Mouse (Mus musculus): Measurements from ENCODE around the gene Mphosph10. TPM values are rescaled to one million over a fixed set of nuclear protein-coding genes. Genes with fewer than 3 reads are reported as not detected.

Gene Mphosph10
- total RNA-seq (2012; rRNA removed) (74.6 and 87.9 TPM in 2 replicates), polyA plus RNA-seq (2012; ENCODE audit: insufficient read depth in 1 of 2, insufficient read length in 2 of 2, low read depth in 1 of 2, low replicate concordance in 2 of 2, missing spikeins in 1 of 2) (100 to 1,000 TPM in 1 of 2 experiments, 10 to 100 TPM in 1; 77.6 to 290 TPM)

GRCm38 (mm10) chr7:64392122-64392818 is at the start of gene Mphosph10, which contains the start of gene Mcee:
Mphosph10 (minus strand) TSS chr7:64392268.
Mcee (plus strand) TSS chr7:64392607.
- peaks cover 3 to 4% of the 10 kb centered on the region in 2 experiments for H3K4me1 ChIP-seq (ENCODE audit: control insufficient read depth in 1 of 2, insufficient read depth in 2 of 2, low read length in 2 of 2)
- DNase-seq (ENCODE audit: low read depth, low spot score), result peak; percentile 97
- peak within 1 kb of the TSS; percentile 94 for H3K9ac ChIP-seq (ENCODE audit: control insufficient read depth, low read depth, low read length, poor library complexity, severe bottlenecking)
- peak within 1 kb of the TSS; percentile 68 for H3K27ac ChIP-seq (ENCODE audit: control insufficient read depth, low read depth, low read length)
- H3K36me3 ChIP-seq (ENCODE audit: control insufficient read depth in 1 of 2, insufficient read depth in 2 of 2, low read length in 2 of 2), result peaks cover 16 to 21% of the 10 kb centered on the region in 2 experiments
- peak within 1 kb of the TSS; percentile 93 to 95 for H3K4me3 ChIP-seq (ENCODE audit: control insufficient read depth in 1 of 2, insufficient read depth in 1 of 2, low read depth in 2 of 2, low read length in 2 of 2)
- no peak for TF ChIP-seq POLR2AphosphoS5 (IDR thresholded peaks at IDR 0.05; ENCODE audit: borderline replicate concordance, low read depth, low read length)
- TF ChIP-seq CTCF (IDR thresholded peaks at IDR 0.05 in 2 of 3, conservative IDR thresholded peaks at IDR 0.05 in 1 of 3; ENCODE audit: control insufficient read depth in 1 of 3, insufficient read depth in 1 of 3, low read depth in 2 of 3, low read length in 3 of 3, poor library complexity in 1 of 3, severe bottlenecking in 1 of 3), result no peak
- no peak for TF ChIP-seq RCOR1 (IDR thresholded peaks at IDR 0.05; ENCODE audit: low read depth, low read length)
- TF ChIP-seq UBTF (IDR thresholded peaks at IDR 0.05; ENCODE audit: borderline replicate concordance, insufficient read depth, low read depth, low read length), result no peak
- peak; percentile 92 for TF ChIP-seq POLR2AphosphoS2 (IDR thresholded peaks at IDR 0.05; ENCODE audit: low read length)
- TF ChIP-seq CHD2 (IDR thresholded peaks at IDR 0.05; ENCODE audit: low read length), result no peak; the same call in 1 of the 2 replicates
- peak; percentile 96 for TF ChIP-seq MYC (IDR thresholded peaks at IDR 0.05; ENCODE audit: low read depth, low read length)
- TF ChIP-seq USF1 (IDR thresholded peaks at IDR 0.05; ENCODE audit: low read depth, low read length), result peak; percentile 79
- TF ChIP-seq SIN3A (IDR thresholded peaks at IDR 0.05; ENCODE audit: low read length), result peak; percentile 95
- peak; percentile 18; the same call in 1 of the 2 replicates for TF ChIP-seq MEF2A (IDR thresholded peaks at IDR 0.05; ENCODE audit: extremely low read depth, insufficient replicate concordance, low read depth, low read length, poor library complexity, severe bottlenecking)
- TF ChIP-seq NELFE (IDR thresholded peaks at IDR 0.05; ENCODE audit: low read depth, low read length), result peak; percentile 94
- TF ChIP-seq BHLHE40 (IDR thresholded peaks at IDR 0.05; ENCODE audit: borderline replicate concordance, low read depth, low read length), result no peak
- no peak for TF ChIP-seq TAL1 (IDR thresholded peaks at IDR 0.05; ENCODE audit: low read length)
- TF ChIP-seq TBP (IDR thresholded peaks at IDR 0.05; ENCODE audit: low read depth, low read length), result peak; percentile 95
- TF ChIP-seq HCFC1 (IDR thresholded peaks at IDR 0.05; ENCODE audit: low read depth, low read length), result peak; percentile 92
- TF ChIP-seq NRF1 (IDR thresholded peaks at IDR 0.05; ENCODE audit: insufficient read depth, low read depth, low read length, poor library complexity, severe bottlenecking), result peak; percentile 82
- TF ChIP-seq TCF12 (IDR thresholded peaks at IDR 0.05; ENCODE audit: low read depth, low read length), result peak; percentile 77
- TF ChIP-seq GATA1 (IDR thresholded peaks at IDR 0.05; ENCODE audit: low read depth, low read length), result no peak
- TF ChIP-seq POLR2A (IDR thresholded peaks at IDR 0.05; ENCODE audit: control insufficient read depth in 1 of 2, insufficient read depth in 1 of 2, low read depth in 1 of 2, low read length in 2 of 2, poor library complexity in 1 of 2), result peak; percentile 87
- peak; percentile 54; the same call in 1 of the 2 replicates for TF ChIP-seq ELF1 (IDR thresholded peaks at IDR 0.05; ENCODE audit: low read depth, low read length)
- TF ChIP-seq ZMIZ1 (IDR thresholded peaks at IDR 0.05; ENCODE audit: low read depth, low read length), result peak; percentile 60; the same call in 1 of the 2 replicates
- TF ChIP-seq KAT2A (conservative IDR thresholded peaks at IDR 0.05; ENCODE audit: low read depth, low read length), result peak; percentile 61; the same call in 1 of the 2 replicates
- peak; percentile 45; the same call in 1 of the 2 replicates for TF ChIP-seq ETS1 (IDR thresholded peaks at IDR 0.05; ENCODE audit: low read depth, low read length)
- TF ChIP-seq MAX (IDR thresholded peaks at IDR 0.05; ENCODE audit: low read length), result peak; percentile 94
- TF ChIP-seq MXI1 (IDR thresholded peaks at IDR 0.05; ENCODE audit: low read depth, low read length), result peak; percentile 97
- no peaks in the 10 kb centered on the region for H3K27me3 ChIP-seq (ENCODE audit: control insufficient read depth in 1 of 2, insufficient read depth in 2 of 2, low read length in 2 of 2)
- peaks cover 25% of the 10 kb centered on the region for H3K79me2 ChIP-seq (ENCODE audit: control insufficient read depth, insufficient read depth, low read length, poor library complexity)
- H3K9me3 ChIP-seq (replicated peaks; ENCODE audit: insufficient read depth, low read length), result no peaks in the 10 kb centered on the region

All from MEL (cell line).